Mouse (Mus musculus): ENCODE data around the gene Prss47. TPM values are rescaled to one million over a fixed set of nuclear protein-coding genes. Genes with fewer than 3 reads are reported as not detected.

Prss47 gene
- polyA plus RNA-seq (2016; fragmentation: Nextera tagmentation; extraction: Ambion mirVana) = not detected in 2 replicates

DNA sequence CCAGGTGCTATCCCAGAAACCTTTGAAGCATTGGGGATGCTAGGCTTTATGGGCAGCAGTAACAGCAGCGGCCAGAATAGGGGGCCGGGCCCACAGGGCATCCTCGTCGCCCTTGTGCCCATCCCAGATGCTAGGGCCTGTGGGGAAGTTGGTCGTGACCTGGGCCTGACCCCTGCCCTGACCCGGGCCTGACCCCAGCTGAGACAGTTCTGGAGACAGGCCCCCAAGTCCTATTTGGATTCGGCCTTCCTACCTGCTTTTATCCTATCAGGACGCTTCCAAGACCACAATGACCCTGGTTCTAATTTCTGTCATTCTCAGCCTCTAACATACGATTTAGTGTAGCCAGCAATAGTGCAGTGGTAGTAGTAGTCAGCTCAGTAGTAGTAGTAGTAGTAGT lies at the start of gene Prss47:
Prss47 (minus strand) TSS at position 101 of the 400 bp plus-strand sequence.
- H3K36me3 ChIP-seq (replicated peaks) = no peaks in the 10 kb centered on the region
- DNase-seq (ENCODE audit: low spot score) = no peak
- WGBS = 90% methylated on average over 9 of the region's 9 CpGs
- no peaks in the 10 kb centered on the region for H3K4me1 ChIP-seq
- H3K9me3 ChIP-seq = peaks cover 9% of the 10 kb centered on the region; the same call in 1 of the 2 replicates
- H3K27ac ChIP-seq (replicated peaks) = no peak within 1 kb of the TSS
- no peak within 1 kb of the TSS for H3K4me3 ChIP-seq
- H3K27me3 ChIP-seq (replicated peaks; ENCODE audit: low read depth, poor library complexity, severe bottlenecking) = no peaks in the 10 kb centered on the region

DNA sequence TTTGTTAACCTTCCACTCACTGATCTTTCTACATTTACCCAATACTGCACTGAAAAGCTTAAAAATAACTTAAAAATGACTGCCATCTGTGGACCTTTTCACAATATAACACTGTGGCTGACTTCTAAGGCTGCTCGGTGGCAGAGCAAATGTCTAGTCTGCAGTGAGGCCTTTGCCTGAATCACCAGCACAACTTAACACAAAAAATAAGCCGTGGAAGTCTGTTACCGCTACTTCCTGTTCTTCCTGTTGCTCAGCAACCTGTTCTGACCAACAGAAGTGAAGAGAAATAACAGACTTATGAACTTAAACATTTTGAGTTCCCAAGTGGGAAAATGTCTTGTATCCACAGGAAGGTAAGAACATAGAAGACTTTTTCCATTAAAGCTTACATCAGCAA lies 48.7 kb upstream of the Prss47 start:
- Histone ChIP-seq H3K36me3 (replicated peaks) (peaks cover 34% of the 10 kb centered on the region), H3K9me3 (peaks cover 47% of the 10 kb centered on the region), H3K4me1 (no peaks in the 10 kb centered on the region), H3K4me3 (no peak overlapping the region), H3K27me3 (replicated peaks; ENCODE audit: low read depth, poor library complexity, severe bottlenecking) (no peaks in the 10 kb centered on the region), H3K27ac (replicated peaks) (no peak overlapping the region)
- no peak for DNase-seq (ENCODE audit: low spot score)
- WGBS = 92% methylated on average over 3 of the region's 3 CpGs

DNA sequence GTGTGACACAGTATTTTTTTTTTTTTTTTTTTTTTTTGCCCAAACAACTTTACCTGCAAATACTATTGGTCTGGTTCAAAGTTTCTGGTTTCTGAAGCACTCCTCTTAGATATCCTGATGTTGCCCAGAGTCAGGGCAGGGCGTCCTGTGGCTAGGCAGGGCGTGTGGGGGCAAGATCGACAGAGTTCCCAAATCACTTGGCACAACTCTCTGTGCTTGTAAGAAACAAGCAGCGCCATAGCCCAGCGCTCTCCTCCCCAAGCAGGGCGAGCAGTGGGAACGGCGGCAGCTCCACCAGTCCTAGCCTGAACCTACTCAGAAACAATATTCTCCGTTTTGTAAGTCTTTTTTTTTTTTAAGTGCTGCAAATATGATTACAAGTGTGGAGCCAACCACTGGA lies 48.1 kb upstream of the Prss47 start:
- Histone ChIP-seq H3K9me3 (peaks cover 45% of the 10 kb centered on the region), H3K27ac (replicated peaks) (no peak overlapping the region), H3K36me3 (replicated peaks) (peaks cover 34% of the 10 kb centered on the region), H3K4me1 (no peaks in the 10 kb centered on the region), H3K4me3 (no peak overlapping the region), H3K27me3 (replicated peaks; ENCODE audit: low read depth, poor library complexity, severe bottlenecking) (no peaks in the 10 kb centered on the region)
- no peak for DNase-seq (ENCODE audit: low spot score)
- 95% methylated on average over 9 of the region's 9 CpGs for WGBS

GRCm38 (mm10) chr13:65097018-65097417 lies 44.5 kb upstream of the Prss47 start:
- H3K27ac ChIP-seq (replicated peaks) = no peak overlapping the region
- H3K36me3 ChIP-seq (replicated peaks) = peaks cover 50% of the 10 kb centered on the region
- H3K9me3 ChIP-seq = peaks cover 15% of the 10 kb centered on the region
- H3K4me1 ChIP-seq = no peaks in the 10 kb centered on the region
- no peak overlapping the region for H3K4me3 ChIP-seq
- no peak for DNase-seq (ENCODE audit: low spot score)
- H3K27me3 ChIP-seq (replicated peaks; ENCODE audit: low read depth, poor library complexity, severe bottlenecking) = no peaks in the 10 kb centered on the region

GRCm38 (mm10) chr13:65095923-65096322 lies 43.4 kb upstream of the Prss47 start:
- WGBS = 95% methylated on average over 4 of the region's 4 CpGs
- H3K4me1 ChIP-seq = no peaks in the 10 kb centered on the region
- peaks cover 54% of the 10 kb centered on the region for H3K36me3 ChIP-seq (replicated peaks)
- peaks cover 13% of the 10 kb centered on the region; the same call in 1 of the 2 replicates for H3K9me3 ChIP-seq
- no peak overlapping the region for H3K27ac ChIP-seq (replicated peaks)
- H3K4me3 ChIP-seq = no peak overlapping the region
- no peaks in the 10 kb centered on the region for H3K27me3 ChIP-seq (replicated peaks; ENCODE audit: low read depth, poor library complexity, severe bottlenecking)
- no peak for DNase-seq (ENCODE audit: low spot score)

DNA sequence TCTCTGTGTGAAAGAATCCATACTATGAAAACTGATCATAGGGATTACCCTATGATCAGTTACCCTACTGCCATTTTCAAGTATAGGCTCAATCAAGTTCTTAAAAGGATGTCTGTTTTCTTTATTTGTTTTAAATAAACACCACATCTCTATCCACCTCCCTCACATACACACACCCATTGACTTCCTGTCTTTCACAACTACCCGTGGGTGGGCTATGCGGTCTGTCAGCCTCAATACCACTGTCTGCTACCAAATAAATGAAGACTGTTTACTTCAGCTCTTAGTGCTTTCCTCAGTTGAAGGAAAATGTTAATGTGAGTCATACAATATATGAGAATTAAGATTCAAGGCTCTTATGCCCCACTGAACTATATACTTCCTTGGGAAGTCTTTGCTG lies 17.4 kb upstream of the Prss47 start:
- Histone ChIP-seq H3K27ac (replicated peaks) (no peak overlapping the region), H3K4me3 (no peak overlapping the region), H3K36me3 (replicated peaks) (peaks cover 59% of the 10 kb centered on the region), H3K27me3 (replicated peaks; ENCODE audit: low read depth, poor library complexity, severe bottlenecking) (no peaks in the 10 kb centered on the region), H3K9me3 (no peaks in the 10 kb centered on the region), H3K4me1 (no peaks in the 10 kb centered on the region)
- DNase-seq (ENCODE audit: low spot score) = no peak
- 90% methylated on average over 2 of the region's 2 CpGs for WGBS

- no peak overlapping the region for H3K27ac ChIP-seq (replicated peaks)
- H3K4me3 ChIP-seq = no peak overlapping the region
- H3K36me3 ChIP-seq (replicated peaks) = no peaks in the 10 kb centered on the region
- no peaks in the 10 kb centered on the region for H3K27me3 ChIP-seq (replicated peaks; ENCODE audit: low read depth, poor library complexity, severe bottlenecking)
- H3K9me3 ChIP-seq = no peaks in the 10 kb centered on the region
- no peaks in the 10 kb centered on the region for H3K4me1 ChIP-seq
- no peak for DNase-seq (ENCODE audit: low spot score)
- WGBS = 62% methylated on average over 4 of the region's 4 CpGs
These were observed 17.5 kb downstream of the Prss47 start for GRCm38 (mm10) chr13:65035057-65035456.

GRCm38 (mm10) chr13:65032758-65033157 lies 19.8 kb downstream of the Prss47 start, which contains the start of gene Spata31d1c:
TSS of gene Spata31d1c (plus strand) at chr13:65033058.
- Histone ChIP-seq H3K9me3 (no peaks in the 10 kb centered on the region), H3K4me3 (no peak within 1 kb of the TSS), H3K27ac (replicated peaks) (no peak within 1 kb of the TSS), H3K36me3 (replicated peaks) (no peaks in the 10 kb centered on the region), H3K27me3 (replicated peaks; ENCODE audit: low read depth, poor library complexity, severe bottlenecking) (no peaks in the 10 kb centered on the region), H3K4me1 (no peaks in the 10 kb centered on the region)
- no peak for DNase-seq (ENCODE audit: low spot score)

DNA sequence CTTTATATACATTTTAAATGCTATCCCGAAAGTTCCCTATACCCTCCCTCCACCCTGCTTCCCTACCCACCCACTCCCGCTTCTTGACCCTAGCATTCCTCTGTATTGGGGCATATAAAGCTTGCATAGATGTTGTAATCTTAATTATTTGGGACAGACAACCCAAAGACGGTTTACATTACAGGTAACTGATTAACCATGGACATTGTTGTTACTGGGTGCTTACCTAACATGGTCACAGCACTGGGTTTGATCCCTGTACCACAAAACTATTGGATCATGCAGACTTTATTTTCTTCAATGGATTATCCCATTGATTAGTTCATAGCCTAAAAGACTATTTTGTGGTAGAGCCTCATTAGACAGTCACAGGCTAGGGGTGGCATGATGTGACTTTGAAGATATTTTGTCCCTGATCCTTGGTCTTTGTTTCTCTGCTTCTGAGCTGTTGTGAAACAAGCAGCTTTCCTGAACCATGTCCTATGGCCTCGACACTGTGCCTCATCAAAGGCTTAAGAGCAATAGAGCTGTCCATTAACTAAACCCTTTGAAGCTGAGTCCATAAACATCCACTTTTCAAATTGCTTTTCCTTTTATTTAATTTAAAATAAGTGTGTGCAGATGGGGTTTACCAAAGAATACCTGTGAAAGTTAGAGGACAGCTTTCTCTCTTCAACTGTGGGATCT lies 41.4 kb downstream of the Prss47 start:
- no peak overlapping the region for H3K27ac ChIP-seq (replicated peaks)
- H3K27me3 ChIP-seq (replicated peaks; ENCODE audit: low read depth, poor library complexity, severe bottlenecking) = no peaks in the 10 kb centered on the region
- 76% methylated on average over 4 of the region's 4 CpGs for WGBS
- no peak overlapping the region for H3K4me3 ChIP-seq
- no peaks in the 10 kb centered on the region for H3K36me3 ChIP-seq (replicated peaks)
- 0 out of 2 replicates have a peak, but pooled peaks cover under 1% of the 10 kb centered on the region for H3K9me3 ChIP-seq
- no peak for DNase-seq (ENCODE audit: low spot score)
- no peaks in the 10 kb centered on the region for H3K4me1 ChIP-seq

DNA sequence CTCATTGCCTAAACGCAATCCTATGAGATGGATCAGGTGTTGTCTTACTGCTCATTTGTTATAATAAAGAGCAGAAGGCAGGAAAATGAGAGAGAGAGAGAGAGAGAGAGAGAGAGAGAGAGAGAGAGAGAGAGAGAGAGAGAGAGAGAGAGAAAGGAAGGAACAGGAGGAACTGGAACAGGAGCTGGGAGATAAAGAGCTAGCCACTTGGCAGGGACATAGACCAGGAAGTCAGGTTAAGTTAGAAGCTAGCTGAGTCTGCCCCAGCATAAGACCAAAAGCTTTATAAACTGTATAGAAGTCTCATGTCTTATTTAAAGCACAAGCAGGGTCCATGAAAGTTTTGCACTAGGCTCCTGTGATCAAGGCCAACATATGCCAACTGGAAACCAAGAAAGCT lies 44.6 kb downstream of the Prss47 start:
- H3K4me1 ChIP-seq = no peaks in the 10 kb centered on the region
- H3K27ac ChIP-seq (replicated peaks) = no peak overlapping the region
- H3K4me3 ChIP-seq = no peak overlapping the region
- H3K27me3 ChIP-seq (replicated peaks; ENCODE audit: low read depth, poor library complexity, severe bottlenecking) = no peaks in the 10 kb centered on the region
- DNase-seq (ENCODE audit: low spot score) = no peak
- no peaks in the 10 kb centered on the region for H3K36me3 ChIP-seq (replicated peaks)
- WGBS = 59% methylated on average over 1 of the region's 1 CpGs
- H3K9me3 ChIP-seq = no peaks in the 10 kb centered on the region

GRCm38 (mm10) chr13:65006760-65007159 lies 45.8 kb downstream of the Prss47 start:
- H3K27ac ChIP-seq (replicated peaks) = no peak overlapping the region
- DNase-seq (ENCODE audit: low spot score) = no peak
- H3K36me3 ChIP-seq (replicated peaks) = no peaks in the 10 kb centered on the region
- no peaks in the 10 kb centered on the region for H3K27me3 ChIP-seq (replicated peaks; ENCODE audit: low read depth, poor library complexity, severe bottlenecking)
- H3K9me3 ChIP-seq = no peaks in the 10 kb centered on the region
- 93% methylated on average over 1 of the region's 1 CpGs for WGBS
- H3K4me1 ChIP-seq = no peaks in the 10 kb centered on the region
- no peak overlapping the region for H3K4me3 ChIP-seq

DNA sequence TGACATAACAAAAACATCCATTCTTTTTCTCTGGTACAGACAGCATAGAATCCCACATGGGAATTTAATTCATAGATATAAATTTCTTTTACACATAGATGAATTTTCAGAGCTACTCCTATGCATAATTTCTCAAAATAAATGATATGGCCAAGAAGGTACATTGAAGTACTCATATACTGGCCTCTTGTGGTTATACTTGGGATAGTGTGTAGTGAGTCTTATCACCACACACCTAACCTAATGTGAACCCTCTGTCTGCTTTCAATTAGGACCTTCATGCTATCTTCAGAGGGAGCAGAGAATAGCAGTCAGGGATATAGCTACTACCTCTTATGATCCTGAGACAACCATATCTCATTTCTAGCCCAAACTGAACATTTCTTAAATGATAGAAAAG lies 47.1 kb downstream of the Prss47 start:
- no peak overlapping the region for H3K4me3 ChIP-seq
- no peak for DNase-seq (ENCODE audit: low spot score)
- H3K9me3 ChIP-seq = no peaks in the 10 kb centered on the region
- no peak overlapping the region for H3K27ac ChIP-seq (replicated peaks)
- H3K36me3 ChIP-seq (replicated peaks) = no peaks in the 10 kb centered on the region
- H3K4me1 ChIP-seq = no peaks in the 10 kb centered on the region
- H3K27me3 ChIP-seq (replicated peaks; ENCODE audit: low read depth, poor library complexity, severe bottlenecking) = no peaks in the 10 kb centered on the region
